Mouse (Mus musculus) mature B cell (primary cell): ENCODE data around the gene Kif12.

Source experiments
- in situ Hi-C: fragments of 300-500 bp; cut with MboI; formaldehyde crosslinking; loops from 2 replicates; pipeline ENCODE4 v1.14.3; 2019

Gene Kif12

DNA sequence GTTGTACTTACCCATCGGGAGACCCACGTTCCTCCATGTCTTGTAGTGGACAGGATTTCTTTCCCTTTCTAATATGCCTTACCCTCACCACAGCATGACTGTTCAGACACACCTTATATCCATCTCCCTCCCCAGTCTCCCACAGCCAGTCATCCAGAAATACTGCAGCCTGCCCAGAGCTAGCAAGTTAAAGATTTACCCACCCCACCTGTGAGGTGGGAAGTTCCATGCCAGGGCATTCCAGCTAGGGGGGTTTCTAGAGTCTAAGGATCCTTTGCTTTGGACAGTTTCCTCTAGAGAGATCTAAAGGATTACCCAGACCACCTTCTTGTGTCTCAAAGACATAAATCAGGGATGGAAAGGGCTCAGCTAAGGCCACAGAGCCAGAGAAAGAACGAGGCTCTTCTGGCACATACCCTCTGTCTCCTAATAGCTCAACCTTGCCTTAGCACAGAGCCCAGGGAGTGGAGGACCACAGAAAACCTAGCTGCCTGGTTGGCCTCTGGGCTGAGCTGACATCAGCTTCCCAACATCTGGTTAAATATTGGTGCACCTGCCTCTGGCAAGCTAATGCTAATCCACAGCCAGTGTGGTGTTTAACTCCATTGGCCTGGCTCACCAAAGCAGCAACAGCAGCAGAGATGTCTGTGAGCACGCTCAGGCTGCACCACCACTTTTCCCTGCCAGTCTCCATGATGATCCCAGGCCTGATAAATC, at the start of gene Kif12:
Gene Kif12 (minus strand): TSS at position 163 of the 717 bp plus-strand sequence.
- in situ Hi-C loops, result no loop called here

DNA sequence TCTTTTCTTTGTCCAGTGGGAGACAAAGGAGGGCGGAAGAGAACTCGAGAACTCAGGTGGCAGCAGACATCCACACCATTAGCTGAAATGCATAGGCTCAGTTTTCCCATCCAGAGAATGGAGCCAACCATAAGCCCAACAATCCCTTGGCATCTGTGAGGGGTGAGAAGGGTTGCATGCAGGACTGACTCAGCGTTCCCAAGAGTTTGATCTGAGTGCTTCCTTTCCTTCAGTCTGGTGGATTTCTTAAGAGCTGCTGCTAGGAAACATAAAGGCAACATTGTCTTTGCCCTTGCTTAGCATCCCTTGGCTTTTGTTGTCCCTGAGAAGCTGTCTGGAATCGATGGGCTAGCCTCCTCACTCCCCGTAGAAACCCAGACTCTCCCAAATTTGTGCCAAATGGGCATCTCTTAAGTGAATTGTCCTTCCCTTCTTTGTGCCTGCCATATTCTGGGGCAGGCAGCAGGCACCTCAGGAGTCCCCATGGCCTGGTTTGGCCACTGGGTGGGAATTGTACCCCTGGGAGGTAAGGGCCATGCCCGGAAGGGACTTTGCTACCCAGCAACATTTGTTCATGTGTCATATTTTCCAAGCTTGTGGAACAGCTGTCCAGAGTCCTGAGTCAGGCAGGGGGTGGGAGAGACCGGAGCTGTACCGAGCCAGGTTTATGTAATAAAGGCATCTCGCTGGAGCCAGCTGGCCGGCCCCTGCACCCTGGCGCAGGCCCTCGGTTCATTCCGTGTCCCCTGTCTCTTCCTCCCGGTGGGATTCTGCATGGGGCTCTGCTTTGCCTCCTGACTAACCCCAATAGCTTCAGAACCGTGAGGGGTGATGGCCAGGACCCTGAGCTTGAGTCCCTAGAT, 49.4 kb upstream of the Kif12 start:
- in situ Hi-C loops, result no loop called here

DNA sequence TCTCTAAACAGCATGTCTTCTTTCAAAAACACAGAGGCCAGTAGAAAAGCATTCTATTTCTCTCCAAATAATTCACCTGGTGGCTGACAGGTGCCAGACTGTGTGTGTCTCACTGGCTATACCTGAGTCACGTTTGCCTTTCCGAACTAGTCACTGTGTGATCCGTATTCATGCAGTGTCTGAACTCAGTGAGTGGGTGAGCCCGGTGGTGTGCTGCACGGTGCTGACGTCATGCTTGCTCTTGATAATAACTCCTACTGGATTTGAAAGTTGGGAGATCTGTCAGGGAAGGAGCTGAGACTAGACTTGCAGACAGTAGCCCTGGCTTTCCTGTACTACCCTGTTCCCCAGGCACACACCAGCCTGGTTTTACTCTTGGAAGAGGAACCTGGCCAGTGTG, 47.7 kb upstream of the Kif12 start:
- in situ Hi-C loops, result no loop called here

DNA sequence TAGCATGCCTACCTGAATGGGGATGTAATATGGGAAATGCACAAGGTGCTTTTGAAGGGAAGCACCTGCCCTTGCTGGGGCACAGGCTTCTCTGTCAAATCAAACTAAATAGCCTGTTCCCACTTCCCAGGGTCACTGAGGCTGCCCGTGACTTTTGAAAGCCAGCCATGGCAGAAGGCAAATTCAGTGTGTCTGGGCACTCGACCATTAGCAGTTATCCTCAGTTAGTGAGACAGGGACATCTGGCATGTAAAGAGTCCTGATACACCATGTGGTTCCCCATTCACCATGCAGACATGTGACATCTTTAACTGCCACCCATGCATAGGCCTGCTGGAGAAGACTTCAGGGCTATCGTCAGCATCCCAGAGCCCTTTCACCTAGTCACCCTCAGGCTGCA, 47.1 kb upstream of the Kif12 start:
- in situ Hi-C loops, result no loop called here

DNA sequence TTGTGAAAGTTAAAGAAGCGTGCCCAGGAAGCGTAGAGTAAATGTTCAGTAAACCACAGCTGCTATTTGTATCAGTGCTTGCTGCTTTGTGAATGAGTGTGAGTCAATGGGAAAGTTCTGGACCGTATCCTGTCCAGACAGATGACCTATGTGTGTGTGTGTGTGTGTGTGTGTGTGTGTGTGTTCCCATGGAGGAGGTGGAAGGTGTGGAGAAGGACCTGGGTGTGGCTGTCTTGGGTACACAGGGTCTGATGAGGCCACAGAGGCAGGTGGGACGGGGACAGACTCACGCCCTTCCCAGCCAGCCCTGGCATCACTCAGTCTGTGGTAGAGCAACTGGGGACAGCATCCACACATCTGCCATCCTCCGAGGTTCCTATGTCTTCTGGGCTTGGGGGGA, 45.6 kb upstream of the Kif12 start:
- in situ Hi-C loops, result no loop called here

DNA sequence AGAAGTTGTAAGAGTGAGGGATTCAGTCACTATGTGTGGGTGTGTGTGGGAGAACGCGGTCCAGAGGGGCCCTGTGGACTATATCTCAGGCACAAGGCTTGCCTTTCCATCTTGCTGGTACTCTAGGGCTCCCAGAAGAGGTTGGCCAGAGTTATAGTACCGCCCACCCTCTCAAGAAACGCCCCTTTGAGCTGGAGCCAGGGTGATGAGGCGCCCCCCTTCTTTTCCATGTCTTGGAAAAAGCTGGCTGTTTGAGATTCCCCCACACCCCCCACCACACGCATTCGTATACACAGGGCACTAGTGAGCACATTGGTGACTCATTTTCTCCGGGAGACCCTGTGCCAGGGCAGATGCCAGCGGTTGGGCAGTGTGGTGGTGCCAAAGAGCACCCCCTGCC, 44.6 kb upstream of the Kif12 start:
- in situ Hi-C loops, result no loop called here

DNA sequence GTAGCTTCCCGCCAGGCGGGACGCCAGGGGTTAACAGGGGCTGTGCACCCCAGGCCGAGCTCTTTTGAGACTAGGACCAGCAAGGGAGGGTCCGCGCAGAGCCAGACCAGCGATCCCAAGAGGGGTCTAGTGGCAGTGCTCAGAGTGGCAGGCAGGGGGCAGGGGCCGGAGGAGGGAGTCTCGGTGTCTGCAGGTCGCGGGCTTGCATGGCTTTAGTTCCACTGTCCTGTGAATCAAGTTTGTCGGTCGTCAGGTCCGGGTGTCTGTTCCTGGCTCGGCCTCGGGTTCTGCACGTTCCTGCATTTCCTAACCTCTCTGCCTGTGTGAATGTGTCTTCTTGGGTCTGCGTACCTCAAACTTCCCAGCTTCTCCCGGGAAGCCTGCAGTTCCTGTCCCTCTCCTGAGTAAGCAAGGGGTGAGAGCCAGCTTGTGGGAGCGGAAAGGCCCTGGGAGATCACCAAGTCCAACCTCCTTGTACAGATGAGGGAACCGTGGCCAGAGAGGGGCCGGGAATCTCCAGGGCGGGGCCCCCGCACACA, 44.1 kb upstream of the Kif12 start:
- in situ Hi-C loops, result no loop called here

DNA sequence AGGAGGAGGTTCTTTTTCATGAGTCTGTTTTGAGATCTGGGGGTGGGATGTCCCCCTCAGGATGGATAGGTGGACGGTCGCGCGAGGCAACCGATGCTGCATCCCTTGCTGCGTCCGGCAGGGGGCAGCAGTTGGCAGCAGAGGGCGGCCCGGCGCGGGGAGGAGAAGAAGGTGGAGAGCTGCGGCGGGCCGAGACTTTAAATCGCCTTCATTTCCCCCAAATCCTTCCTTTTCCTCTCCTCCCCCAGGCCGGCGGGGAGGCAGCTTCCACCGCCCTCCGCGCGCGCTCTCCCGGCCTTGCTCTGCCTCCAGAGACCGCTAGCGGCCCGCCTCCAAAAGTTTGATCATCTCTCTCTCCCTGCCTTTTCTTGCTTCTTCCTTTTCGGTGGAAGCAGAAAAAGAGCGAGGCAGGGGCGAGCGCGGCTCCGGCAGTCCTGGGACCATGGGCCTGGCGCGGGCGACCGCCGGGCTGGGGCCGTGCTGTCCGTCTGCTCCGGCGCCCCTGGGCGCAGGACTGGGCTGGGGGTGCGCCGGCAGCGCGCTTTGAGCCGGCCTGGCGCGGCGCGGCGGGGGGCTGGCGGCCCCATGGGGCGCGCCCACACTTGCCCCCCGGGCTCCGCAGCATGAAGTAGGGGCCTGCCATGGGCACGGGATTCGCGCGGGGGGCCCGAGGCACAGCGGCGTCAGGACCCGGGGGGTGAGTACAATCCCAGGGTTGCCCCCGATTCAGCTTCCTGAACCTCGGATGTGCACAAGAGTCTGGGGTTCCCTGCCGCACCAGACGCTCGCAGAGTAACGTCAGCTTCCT, 43.5 kb upstream of the Kif12 start:
- in situ Hi-C loops, result no loop called here

DNA sequence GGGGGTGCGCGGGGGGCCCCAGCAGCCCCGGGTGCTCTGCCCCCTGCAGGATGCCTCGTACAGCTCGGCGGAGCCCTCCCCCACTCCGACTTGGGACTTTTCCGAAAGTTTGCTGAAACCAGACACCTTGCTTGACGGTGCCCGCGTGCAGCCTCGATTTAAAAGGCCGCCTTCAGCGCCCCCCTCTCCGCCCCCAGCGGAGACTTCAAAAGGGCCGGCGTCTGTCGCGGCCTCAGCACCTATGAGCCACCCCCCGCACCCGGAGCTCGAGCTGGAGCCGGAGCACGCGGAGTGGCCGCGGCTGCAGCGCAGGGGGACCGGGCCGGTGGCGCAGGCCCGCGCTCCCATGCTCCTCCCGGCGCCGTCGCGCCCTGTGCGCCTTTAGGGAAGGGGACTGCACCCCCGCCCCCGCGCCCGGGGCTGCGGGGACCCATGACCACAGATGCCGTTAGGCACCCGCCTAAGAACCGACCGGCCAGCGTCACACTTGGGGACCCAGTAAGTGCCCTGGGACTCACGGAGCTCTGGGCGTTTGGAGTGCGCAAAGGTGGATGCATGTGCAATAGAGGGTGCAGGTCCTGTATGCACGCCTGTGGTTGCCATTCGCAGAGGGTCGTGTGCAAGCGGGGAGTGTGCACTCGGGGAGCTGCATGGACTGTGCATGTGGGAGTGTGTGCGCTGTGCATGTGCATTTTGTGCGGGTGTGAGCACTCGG, 42.1 kb upstream of the Kif12 start, which contains the start of gene Col27a1:
Gene Col27a1 (plus strand): TSS at position 98 of the 715 bp plus-strand sequence.
- in situ Hi-C loops, result no loop called here

DNA sequence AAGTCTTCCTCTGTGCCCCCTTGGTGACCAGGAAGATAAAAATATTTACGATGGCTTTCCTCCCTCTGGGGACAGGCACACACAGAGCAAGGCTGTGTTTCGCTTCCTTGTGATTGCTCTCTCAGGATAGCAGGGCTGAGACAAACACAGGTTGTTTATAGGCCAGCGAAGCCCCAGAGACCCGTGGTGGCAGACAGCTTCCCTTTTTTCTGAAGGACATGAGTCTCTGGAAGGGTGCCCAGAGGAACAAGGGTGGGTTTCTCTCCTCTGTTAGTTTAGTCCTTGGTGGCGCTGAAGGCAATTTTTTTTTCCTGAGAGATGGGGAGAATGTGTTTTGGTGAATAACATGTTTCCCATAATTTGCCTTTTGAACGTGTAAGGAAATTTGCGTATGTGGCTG, 33.7 kb upstream of the Kif12 start:
- in situ Hi-C loops, result no loop called here

DNA sequence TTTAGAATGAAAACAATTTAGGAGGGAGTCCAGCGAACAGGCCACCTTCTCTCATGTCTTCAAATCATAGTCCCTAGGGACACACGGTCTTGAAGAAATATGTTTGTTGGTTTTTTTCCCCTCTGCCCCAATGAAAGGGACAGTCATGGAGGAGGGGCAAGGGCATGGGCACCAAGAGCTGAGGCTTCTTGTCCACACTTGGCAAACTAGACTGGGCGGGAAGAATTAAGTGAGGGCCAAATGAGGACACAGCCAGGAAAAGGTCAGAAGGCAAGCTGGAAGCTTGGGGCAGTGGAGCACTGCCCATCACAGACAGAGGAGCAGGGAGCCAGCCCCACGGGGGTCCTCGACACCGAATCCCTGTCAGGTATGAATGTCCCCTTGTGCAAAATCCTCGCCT, 31.9 kb upstream of the Kif12 start:
- in situ Hi-C loops, result no loop called here

DNA sequence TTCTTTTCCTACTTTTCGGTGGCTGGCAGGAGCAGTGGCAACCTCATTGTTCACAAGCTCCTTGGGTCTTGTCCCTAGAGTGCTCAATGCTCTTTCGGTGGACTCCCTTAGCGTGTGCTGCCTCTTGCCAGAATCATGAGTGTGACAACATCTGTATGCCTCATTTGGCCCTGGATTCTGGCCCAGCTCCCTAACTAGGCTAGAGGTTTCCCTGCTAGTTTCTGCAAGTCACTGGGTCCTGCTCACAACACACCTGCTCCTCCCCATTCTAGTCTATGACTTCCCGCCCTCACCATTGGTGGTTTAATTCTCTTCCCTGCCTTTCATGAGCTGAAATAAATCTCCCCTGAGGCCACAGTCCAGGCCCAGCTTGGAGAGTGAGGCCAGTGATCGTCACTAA, 27.4 kb upstream of the Kif12 start:
- in situ Hi-C loops, result no loop called here

DNA sequence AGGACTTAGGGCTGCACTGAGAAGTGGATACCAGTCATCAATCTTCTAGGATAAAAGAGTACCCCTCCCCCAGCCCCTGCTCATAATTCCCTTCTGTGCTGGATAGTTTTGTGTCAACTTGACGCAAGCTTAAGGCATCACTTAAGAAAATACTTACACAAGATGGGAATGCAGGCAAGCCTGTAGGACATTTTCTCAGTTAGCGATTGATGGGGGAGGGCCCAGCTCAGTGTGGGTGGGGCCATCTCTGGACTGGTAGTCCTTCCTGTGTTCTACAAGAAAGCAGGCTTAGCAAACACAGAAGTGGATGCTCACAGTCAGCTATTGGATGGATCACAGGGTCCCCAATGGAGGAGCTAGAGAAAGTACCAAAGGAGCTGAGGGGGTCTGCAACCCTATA, 22.4 kb upstream of the Kif12 start:
- in situ Hi-C loops, result no loop called here

DNA sequence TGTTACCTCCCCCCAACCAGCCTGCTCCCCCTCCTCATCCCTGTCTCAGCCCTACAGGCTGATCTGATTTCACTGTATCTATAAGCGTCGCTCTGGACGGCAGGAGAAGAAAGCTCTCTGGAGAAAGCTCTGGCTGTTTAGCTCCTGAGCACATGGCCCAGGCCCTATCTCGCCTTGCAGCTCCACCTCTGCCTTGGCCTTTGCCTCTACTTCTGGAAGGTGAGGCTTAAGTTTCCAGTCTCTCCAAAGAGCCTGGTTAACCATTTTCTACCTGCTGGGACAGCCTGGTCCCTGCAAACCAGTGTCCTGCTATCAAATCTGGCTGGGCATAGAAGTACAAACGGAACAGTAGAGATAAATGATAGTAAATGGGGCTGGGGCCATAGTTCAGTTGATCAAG, 19.7 kb upstream of the Kif12 start:
- in situ Hi-C loops, result no loop called here

DNA sequence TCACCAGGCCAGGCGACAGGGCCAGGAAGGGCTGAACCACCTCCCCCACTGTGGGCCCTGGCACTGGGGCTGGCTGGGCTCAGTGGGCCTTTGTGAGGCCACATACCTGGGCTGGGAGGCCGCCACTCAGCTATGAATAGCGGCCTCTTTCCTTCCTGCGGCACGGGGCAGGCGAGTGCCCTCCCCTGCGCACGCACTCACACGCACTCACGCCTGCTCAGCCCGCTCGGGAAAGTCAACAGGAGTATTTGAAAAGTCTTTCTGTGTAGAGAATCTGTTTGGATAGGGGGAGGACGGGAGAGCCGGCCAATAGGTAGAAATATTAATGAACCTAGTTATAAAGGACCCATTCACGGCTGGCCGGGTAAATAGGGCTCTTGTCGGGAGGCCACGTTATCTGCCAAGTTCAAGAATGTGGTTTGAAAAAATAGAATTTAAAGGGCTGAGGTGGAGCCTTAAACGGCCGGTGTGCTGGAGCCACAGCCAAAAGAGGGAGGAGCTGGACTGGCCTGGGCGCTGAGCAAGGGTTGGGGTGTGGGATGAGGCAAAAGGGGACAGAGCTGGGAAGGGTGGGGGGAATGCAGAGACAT, 14.4 kb upstream of the Kif12 start:
- in situ Hi-C loops, result loop anchor here (10.0 kb wide), 1 partner anchor 118 kb away; no protein-coding TSS in a partner anchor

DNA sequence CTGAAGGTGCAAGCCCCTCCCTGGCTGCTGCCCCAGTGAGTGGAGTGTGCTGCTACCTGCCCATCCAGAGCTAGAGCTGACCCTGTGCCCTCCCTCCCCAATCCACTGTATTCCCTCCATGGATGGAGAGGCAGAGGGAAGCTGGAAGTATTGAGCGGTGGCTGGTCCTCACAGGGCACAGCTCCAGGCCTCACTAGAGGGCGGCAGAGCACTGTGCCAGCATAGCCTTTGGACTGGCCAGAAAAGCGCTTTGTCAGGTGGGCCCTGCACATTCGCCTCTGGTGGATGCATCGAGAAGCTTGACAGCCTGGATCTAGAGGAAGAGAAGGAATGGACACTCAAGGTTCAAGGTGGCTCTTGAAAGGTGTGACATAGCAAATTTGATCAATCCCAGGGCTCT, 9.6 kb upstream of the Kif12 start:
- in situ Hi-C loops, result loop anchor here (10.0 kb wide), 1 partner anchor 123 kb away; no protein-coding TSS in a partner anchor

DNA sequence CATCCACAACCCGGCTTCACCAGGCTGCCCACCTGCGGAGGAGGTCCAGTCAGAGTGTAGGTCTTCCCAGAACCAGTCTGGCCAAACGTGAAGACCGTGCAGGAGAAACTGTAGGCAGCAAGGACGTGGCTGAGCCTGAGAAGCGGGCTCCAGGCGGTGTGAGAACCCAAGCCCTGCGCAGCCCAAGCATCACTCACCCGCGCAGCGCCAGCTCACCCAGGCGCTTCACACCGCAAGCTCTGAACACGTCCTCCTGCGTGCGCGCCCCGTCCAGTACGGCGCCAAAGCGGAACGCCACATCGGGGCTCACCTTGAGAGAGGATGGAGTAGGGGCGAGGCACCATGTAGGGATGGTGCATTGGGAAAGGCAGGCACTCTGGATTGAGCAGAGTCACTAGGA, 809 bp downstream of the Kif12 start:
- in situ Hi-C loops, result no loop called here

DNA sequence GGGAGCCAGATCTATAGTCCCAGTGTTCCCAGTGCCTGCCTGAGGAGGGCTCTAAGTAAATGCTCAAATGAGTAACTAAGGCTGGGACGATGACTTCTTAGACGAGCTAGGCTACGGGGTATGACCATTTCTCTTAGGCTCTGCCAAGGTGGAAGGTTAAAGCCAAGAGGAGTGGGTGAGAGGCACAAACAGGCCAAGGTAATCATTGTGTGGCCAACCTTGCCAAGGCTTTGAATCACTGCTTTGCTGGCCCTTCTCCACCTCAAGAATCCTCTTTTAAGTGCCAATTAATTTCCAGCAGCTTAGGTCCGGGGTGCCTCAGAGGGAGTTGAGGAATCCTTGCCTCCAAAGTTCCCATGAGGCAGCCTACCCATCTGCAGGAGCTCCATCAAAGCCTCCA, 1.9 kb downstream of the Kif12 start:
- in situ Hi-C loops, result no loop called here

DNA sequence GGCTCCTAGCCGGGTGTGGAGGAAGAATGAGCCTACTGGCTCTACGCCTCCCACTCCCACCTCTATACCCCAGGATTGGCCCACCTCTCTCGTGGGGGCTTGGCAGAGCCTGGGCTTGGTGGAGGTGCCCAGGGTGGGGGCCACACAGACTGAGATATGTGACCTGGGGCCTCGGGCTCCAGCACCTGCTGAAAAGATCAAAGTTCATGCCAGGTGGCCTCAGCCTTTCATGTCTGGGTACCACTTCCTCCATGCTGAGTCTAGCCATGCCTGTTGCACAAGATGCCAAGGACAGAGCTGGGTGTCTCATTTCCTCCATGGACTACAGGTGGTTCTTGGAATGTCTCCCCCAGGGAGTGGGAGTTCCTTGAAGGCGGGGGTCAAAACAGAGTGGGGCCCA, 5.6 kb downstream of the Kif12 start:
- in situ Hi-C loops, result no loop called here

DNA sequence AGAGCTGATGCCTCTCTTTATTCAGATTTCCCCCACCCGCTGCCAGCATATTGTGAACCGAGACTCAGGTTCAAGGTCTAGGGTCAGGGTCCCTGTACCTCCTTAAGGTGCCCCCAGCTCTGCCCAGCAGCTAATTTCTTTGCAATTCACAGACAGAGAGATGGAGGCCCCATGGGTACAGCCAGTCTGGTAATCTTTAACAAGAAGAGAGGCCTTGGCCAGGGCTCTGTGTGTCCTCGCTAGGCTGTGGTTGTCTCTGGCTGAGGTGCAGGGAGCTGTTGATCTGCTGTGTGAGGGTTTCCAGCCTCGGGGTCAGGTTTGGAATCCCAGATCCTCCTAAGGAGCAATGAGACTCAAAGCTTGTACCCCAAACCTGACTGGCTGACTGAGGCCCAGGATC, 6.3 kb downstream of the Kif12 start:
- in situ Hi-C loops, result no loop called here

DNA sequence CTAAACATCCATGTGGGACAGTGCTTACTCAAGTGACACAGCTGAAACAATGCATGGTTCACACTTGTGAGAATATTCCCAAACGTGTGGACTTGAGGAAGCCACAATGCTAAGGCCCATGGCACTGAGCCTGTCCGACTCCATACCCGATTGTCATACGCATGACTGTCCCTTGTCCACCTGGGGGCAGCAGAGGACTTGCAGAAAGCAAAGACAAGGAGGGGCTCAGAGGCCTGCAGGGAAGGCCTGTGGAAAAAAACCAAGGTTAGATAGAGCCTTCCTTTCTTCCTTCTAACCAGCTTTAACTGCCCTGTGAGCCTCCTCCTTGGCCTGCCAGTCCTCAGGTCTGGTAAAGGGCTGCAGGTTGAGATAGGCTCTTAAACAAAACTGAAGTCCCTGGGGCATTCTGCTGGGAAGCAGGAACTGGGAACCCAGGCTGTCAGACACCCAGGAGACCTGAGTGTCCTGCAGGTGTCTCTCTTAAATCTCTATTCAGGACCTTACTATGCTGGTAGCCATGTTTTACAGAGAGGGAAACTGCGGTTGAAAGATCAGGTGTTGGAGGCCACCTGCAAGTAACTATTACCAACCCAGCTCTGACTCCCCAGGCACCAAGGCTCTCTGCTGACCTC, 12.9 kb downstream of the Kif12 start:
- in situ Hi-C loops, result no loop called here
